Mouse (Mus musculus) gastrocnemius, adult 18-20 months (tissue): Measurements from ENCODE around the gene Dpm3. TPM values are rescaled to one million over a fixed set of nuclear protein-coding genes. Genes with fewer than 3 reads are reported as not detected.

Experiments
- DNase-seq: peaks from one replicate; pipeline ENCODE4 v3.0.0; 2021; ENCODE audit warnings: low spot score
- total RNA-seq, 2 experiments: library from RNA; stranded (reverse); gene quantifications; 2 replicates each; pipeline ENCODE4 v1.2.3; 2021

Dpm3 gene
- total RNA-seq, 2 experiments from 2014 or later, result 22.6 to 24.3 TPM

- DNase-seq, result no peak
Observed at GRCm38 (mm10) chr3:89293247-89293918, 34.2 kb downstream of the Dpm3 start.

- DNase-seq, result no peak
Observed at GRCm38 (mm10) chr3:89294195-89294594, 35.0 kb downstream of the Dpm3 start.

- DNase-seq, result no peak
Observed at GRCm38 (mm10) chr3:89295685-89296230, 36.6 kb downstream of the Dpm3 start.

GRCm38 (mm10) chr3:89296761-89297396, 37.7 kb downstream of the Dpm3 start:
- DNase-seq, result no peak

GRCm38 (mm10) chr3:89298908-89299307, 39.8 kb downstream of the Dpm3 start:
- no peak for DNase-seq

GRCm38 (mm10) chr3:89299499-89299898, 40.3 kb downstream of the Dpm3 start:
- DNase-seq, result no peak

- no peak for DNase-seq
Observed at GRCm38 (mm10) chr3:89300071-89300470, 40.9 kb downstream of the Dpm3 start.

GRCm38 (mm10) chr3:89300514-89300913, 41.4 kb downstream of the Dpm3 start:
- no peak for DNase-seq

- DNase-seq, result no peak
Observed at GRCm38 (mm10) chr3:89304440-89304839, 45.3 kb downstream of the Dpm3 start.

- no peak for DNase-seq
Observed at GRCm38 (mm10) chr3:89305105-89305504, 45.9 kb downstream of the Dpm3 start.

- no peak for DNase-seq
Observed at GRCm38 (mm10) chr3:89305551-89306325, 46.6 kb downstream of the Dpm3 start.

- DNase-seq, result peak; percentile 76
Observed at GRCm38 (mm10) chr3:89308089-89308488, 48.9 kb downstream of the Dpm3 start.

GRCm38 (mm10) chr3:89314340-89314739, 55.2 kb downstream of the Dpm3 start:
- DNase-seq, result no peak

GRCm38 (mm10) chr3:89314791-89315190, 55.6 kb downstream of the Dpm3 start:
- no peak for DNase-seq

GRCm38 (mm10) chr3:89315195-89315929, 56.2 kb downstream of the Dpm3 start:
- DNase-seq, result peak; percentile 77

GRCm38 (mm10) chr3:89315930-89316831, 57.0 kb downstream of the Dpm3 start:
- no peak for DNase-seq
